Mouse (Mus musculus) heart, embryonic 16.5 days (tissue): ENCODE measurements around the gene Mag. TPM values are rescaled to one million over a fixed set of nuclear protein-coding genes. Genes with fewer than 3 reads are reported as not detected.
"Not testable (repeated sequence)": the region's sequence is repeated elsewhere in the genome, so short reads cannot be mapped to it uniquely, and the experiment has no call there.

Experiments
- ATAC-seq: fragments of 200-750 bp; cut with Nextera tagmentation; replicated peaks from 2 replicates; pipeline ENCODE4 v1.8.0; 2017; ENCODE audit warnings: moderate number of reproducible peaks; ENCODE audit not compliant: insufficient read depth, low FRiP score; ENCODE audit errors: extremely low read depth
- H3K27ac ChIP-seq: fragments of 300-500 bp; sonication (generic); 2 replicates; pipeline ENCODE4 v1.5.1; 2014; ENCODE audit warnings: mild to moderate bottlenecking, low read length, control low read depth, moderate library complexity
- H3K27me3 ChIP-seq: fragments of 300-500 bp; sonication (generic); 2 replicates; pipeline ENCODE4 v1.6.1; 2014; ENCODE audit warnings: low read length, mixed read lengths; ENCODE audit not compliant: control insufficient read depth, insufficient read depth
- H3K36me3 ChIP-seq: fragments of 300-500 bp; sonication (generic); 2 replicates; pipeline ENCODE4 v1.6.1; 2014; ENCODE audit not compliant: control insufficient read depth, insufficient read depth
- H3K4me1 ChIP-seq: fragments of 300-500 bp; sonication (generic); 2 replicates; pipeline ENCODE4 v1.6.1; 2014; ENCODE audit warnings: low read length, mixed read lengths; ENCODE audit not compliant: control insufficient read depth, insufficient read depth
- H3K4me2 ChIP-seq: fragments of 300-500 bp; sonication (generic); 2 replicates; pipeline ENCODE4 v1.6.1; 2014; ENCODE audit warnings: low read depth, mild to moderate bottlenecking, control low read depth, low read length
- H3K4me3 ChIP-seq: fragments of 300-500 bp; sonication (generic); 2 replicates; pipeline ENCODE4 v1.5.1; 2014; ENCODE audit warnings: mild to moderate bottlenecking, control low read depth, low read length
- H3K9ac ChIP-seq: fragments of 300-500 bp; sonication (generic); 2 replicates; pipeline ENCODE4 v1.6.1; 2014; ENCODE audit warnings: low read length, control low read depth
- H3K9me3 ChIP-seq: fragments of 300-500 bp; sonication (generic); replicated peaks from 2 replicates; pipeline ENCODE4 v1.6.1; 2016; ENCODE audit warnings: low read length; ENCODE audit not compliant: control insufficient read depth
- WGBS: fragments of 180-500 bp; shearing (Covaris S2); extraction: QIAGEN DNeasy Blood & Tissue Kit; methylation state at CpG from one replicate; pipeline ENCODE4 v1.1.7; 2014; 5-methylcytosine and 5-hydroxymethylcytosine counted together
- polyA plus RNA-seq: library from polyadenylated mRNA; unstranded; fragments of >200 nt; fragmentation: Nextera tagmentation; extraction: Ambion mirVana; gene quantifications from 2 replicates; pipeline ENCODE4 v1.2.1, GENCODE M21; 2015

Mag gene
- polyA plus RNA-seq, 1 experiment from 2014 or later: 0.24 TPM

DNA sequence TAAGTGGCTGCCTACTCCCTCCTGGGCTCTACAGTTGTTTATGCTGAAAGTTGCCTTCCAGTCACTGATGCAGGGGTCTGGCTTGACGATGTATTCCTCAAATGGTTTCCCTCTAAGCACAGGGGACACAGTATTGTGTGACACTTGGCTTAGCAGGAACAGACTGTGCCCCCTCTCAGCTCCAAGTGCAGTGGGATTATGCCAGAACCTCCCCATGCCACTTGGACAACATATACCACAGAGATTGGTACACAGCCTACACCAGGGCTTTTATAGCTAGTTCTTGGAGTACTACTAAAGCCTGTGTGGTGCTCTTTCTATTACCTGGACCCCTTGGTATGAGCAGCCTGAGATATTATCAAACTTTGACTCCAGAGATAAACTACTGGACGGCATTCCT is 30.0 kb upstream of the Mag start:
- ATAC-seq, H3K4me2 ChIP-seq, H3K27me3 ChIP-seq, H3K27ac ChIP-seq, H3K9me3 ChIP-seq, H3K4me3 ChIP-seq, H3K4me1 ChIP-seq, H3K36me3 ChIP-seq, H3K9ac ChIP-seq: not testable (repeated sequence)
- WGBS: 57% methylated on average over 2 of the region's 2 CpGs

DNA sequence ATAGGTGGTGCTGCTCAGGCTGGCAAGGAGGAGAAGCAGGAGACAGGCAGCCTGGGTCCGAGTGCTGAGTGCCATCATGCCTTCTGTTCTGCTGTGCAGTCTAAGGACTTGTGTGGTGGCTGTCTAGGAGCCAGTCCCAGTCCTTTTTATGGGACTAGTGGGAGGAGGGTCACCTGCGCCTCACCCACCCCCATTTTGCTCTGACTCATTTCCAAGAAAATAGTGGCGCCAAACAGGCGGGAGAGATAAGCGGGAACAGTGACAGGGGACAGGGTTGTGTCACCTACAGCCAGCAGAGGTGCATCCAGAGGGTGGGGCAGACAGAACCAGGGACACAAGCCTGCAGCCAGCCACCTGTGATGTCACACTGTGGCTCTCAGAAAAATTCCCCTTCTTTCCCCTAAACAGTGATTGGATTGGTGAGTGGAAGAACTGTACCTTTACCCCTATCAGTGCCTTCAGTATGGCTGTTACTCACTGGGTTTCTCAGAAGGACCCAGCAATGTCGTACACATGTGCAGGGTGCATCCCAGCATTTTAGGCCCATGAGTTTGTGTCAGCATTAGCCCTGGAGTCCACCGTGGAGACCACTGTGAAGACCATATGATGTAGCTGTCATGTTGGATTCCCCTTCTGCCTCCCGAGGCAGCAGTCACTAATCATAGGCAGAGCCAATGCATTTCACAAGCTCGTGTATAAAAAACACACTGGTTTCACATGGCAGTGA is 29.4 kb upstream of the Mag start, which contains the start of gene Hamp:
TSS of gene Hamp (minus strand) at position 124 of the 727 bp plus-strand sequence.
- Histone ChIP-seq H3K4me1 (no peaks in the 10 kb centered on the region), H3K36me3 (peaks cover 5% of the 10 kb centered on the region), H3K9ac (no peak within 1 kb of the TSS), H3K9me3 (no peaks in the 10 kb centered on the region), H3K4me2 (no peak within 1 kb of the TSS), H3K27me3 (no peaks in the 10 kb centered on the region), H3K27ac (no peak within 1 kb of the TSS), H3K4me3 (no peak within 1 kb of the TSS)
- 62% methylated on average over 9 of the region's 9 CpGs for WGBS
- no peak for ATAC-seq

DNA sequence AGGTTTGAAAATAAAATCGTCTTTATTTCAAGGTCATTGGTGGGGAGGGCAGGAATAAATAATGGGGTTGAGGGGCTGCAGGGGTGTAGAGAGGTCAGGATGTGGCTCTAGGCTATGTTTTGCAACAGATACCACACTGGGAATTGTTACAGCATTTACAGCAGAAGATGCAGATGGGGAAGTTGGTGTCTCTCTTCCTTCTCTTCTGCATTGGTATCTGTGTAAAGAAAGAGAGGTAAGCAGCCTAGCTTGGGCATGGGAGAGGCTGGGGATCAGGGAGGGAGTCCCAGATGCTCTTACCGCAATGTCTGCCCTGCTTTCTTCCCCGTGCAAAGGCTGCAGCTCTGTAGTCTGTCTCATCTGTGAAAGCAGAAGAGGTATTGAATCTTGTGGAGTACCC is 27.7 kb upstream of the Mag start:
- H3K27ac ChIP-seq, H3K9ac ChIP-seq, H3K36me3 ChIP-seq, H3K4me1 ChIP-seq, H3K4me3 ChIP-seq, ATAC-seq, H3K27me3 ChIP-seq, H3K9me3 ChIP-seq, H3K4me2 ChIP-seq: not testable (repeated sequence)
- 60% methylated on average over 2 of the region's 3 CpGs for WGBS

DNA sequence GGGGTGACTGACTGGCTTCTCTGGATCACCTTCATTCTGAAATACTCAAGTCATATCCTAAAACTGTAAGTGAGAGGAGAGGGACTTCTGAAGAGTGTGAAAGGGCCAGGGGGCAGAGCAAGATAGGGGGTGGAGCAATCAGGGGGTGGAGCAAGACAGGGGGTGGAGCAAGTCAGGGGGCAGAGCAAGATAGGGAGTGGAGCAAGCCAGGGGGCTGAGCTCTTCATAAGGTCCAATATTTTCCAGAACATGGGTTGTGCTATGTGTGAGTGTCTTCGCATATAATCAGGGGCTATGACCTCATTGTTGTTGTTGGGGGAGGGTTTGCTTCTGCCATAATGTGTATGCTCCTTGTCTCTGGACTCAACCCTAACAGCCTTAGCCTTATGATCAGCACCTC is 25.4 kb upstream of the Mag start:
- not testable (repeated sequence) for H3K4me2 ChIP-seq, H3K9me3 ChIP-seq, H3K36me3 ChIP-seq, H3K4me3 ChIP-seq, H3K4me1 ChIP-seq, H3K27me3 ChIP-seq, H3K9ac ChIP-seq, ATAC-seq, H3K27ac ChIP-seq
- WGBS: 57% methylated on average over 1 of the region's 1 CpGs

DNA sequence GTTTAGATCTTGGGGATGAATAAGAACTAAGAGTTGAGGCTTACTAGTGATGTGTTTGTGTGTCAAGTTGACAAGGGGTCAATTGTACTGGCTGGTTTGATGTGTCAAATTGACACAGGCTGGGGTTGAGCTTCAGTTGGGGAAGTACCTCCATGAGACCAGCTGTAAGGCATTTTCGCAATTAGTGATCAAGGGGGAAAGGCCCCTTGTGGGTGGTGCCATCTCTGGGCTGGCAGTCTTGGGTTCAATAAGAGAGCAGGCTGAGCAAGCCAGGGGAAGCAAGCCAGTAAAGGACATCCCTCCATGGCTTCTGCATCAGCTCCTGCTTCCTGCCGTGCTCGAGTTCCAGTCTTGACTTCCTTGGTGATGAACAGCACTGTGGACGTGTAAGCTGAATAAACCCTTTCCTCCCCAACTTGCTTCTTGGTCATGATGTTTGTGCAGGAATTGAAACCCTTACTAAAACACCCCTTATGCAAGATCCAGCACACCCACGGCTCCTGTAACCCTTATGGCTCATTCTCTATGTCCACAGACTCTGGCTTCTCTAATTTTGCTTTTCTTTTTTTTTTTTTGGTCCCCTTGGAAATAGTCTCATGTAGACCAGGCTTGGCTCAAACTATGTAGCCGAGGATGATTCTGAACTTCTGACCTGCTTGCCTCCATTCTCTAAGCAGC is 20.9 kb upstream of the Mag start:
- not testable (repeated sequence) for H3K4me1 ChIP-seq, H3K4me3 ChIP-seq, H3K9me3 ChIP-seq, H3K4me2 ChIP-seq, H3K9ac ChIP-seq, H3K36me3 ChIP-seq, H3K27ac ChIP-seq, ATAC-seq, H3K27me3 ChIP-seq
- 65% methylated on average over 6 of the region's 6 CpGs for WGBS

DNA sequence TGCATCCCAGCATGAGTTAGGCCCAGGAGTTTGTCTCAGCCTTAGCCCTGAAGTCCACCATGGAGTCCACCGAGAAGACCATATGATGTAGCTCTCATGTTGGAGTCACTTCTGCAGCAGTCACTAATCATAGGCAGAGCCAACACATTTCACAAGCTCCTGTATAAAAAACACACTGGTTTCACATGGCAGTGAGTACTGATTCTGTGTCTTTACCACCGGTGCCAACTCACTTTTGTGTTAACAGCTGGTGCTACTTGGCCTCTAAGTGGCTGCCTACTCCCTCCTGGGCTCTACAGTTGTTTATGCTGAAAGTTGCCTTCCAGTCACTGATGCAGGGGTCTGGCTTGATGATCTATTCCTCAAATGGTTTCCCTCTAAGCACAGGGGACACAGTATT is 9.9 kb upstream of the Mag start, which contains the start of gene Hamp2:
TSS of gene Hamp2 (minus strand) at position 101 of the 400 bp plus-strand sequence.
- not testable (repeated sequence) for ATAC-seq, H3K9ac ChIP-seq, H3K4me3 ChIP-seq, H3K27ac ChIP-seq, H3K4me2 ChIP-seq, H3K9me3 ChIP-seq, H3K36me3 ChIP-seq, H3K4me1 ChIP-seq, H3K27me3 ChIP-seq
- 62% methylated on average over 2 of the region's 2 CpGs for WGBS

DNA sequence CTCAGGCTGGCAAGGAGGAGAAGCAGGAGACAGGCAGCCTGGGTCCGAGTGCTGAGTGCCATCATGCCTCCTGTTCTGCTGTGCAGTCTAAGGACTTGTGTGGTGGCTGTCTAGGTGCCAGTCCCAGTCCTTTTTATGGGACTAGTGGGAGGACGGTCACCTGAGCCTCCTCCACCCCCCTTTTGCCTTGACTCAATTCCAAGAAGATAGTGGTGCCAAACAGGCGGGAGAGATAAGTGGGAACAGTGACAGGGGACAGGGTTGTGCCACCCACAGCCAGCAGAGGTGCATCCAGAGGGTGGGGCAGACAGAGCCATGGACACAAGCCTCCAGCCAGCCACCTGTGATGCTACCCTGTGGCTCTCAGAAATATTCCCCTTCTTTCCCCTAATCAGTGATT is 9.4 kb upstream of the Mag start:
- 42% methylated on average over 3 of the region's 3 CpGs for WGBS
- H3K27ac ChIP-seq: no peak overlapping the region
- no peak overlapping the region for H3K4me3 ChIP-seq
- H3K9me3 ChIP-seq: no peaks in the 10 kb centered on the region
- ATAC-seq: no peak
- no peaks in the 10 kb centered on the region for H3K36me3 ChIP-seq
- H3K4me2 ChIP-seq: no peak overlapping the region
- no peaks in the 10 kb centered on the region for H3K4me1 ChIP-seq
- no peak overlapping the region for H3K9ac ChIP-seq
- no peaks in the 10 kb centered on the region for H3K27me3 ChIP-seq

DNA sequence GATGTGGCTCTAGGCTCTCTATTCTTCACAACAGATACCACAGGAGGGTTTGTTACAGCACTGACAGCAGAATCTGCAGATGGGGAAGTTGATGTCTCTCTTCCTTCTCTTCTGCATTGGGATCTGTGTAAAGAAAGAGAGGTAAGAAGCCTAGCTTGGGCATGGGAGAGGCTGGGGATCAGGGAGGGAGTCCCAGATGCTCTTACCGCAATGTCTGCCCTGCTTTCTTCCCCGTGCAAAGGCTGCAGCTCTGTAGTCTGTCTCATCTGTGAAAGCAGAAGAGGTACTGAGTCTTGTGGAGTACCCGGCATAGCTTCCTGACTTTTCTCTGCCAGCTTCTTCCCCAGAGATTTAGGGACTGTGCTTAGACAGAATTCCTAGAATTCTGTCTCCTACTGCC is 7.8 kb upstream of the Mag start:
- not testable (repeated sequence) for ATAC-seq, H3K9me3 ChIP-seq, H3K27ac ChIP-seq, H3K4me1 ChIP-seq, H3K36me3 ChIP-seq, H3K9ac ChIP-seq, H3K4me2 ChIP-seq, H3K4me3 ChIP-seq, H3K27me3 ChIP-seq
- WGBS: 34% methylated on average over 3 of the region's 3 CpGs

DNA sequence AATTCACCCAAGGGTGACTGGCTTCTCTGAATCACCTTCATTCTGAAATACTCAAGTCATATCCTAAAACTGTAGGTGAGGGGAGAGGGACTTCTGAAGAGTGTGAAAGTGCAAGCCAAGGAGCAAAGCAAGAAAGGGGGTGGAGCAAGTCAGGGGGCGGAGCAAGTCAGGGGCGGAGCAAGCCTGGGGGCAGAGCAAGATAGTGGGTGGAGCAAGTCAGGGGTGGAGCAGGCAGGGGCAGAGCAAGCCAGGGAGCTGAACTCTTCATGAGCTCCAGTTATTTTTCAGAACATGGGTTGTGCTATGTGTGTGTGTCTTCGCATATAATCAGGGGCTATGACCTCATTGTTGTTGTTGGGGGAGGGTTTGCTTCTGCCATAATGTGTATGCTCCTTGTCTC is 5.5 kb upstream of the Mag start:
- no peak overlapping the region for H3K4me2 ChIP-seq
- no peak overlapping the region for H3K9ac ChIP-seq
- H3K27ac ChIP-seq: no peak overlapping the region
- no peaks in the 10 kb centered on the region for H3K9me3 ChIP-seq
- H3K36me3 ChIP-seq: no peaks in the 10 kb centered on the region
- H3K4me3 ChIP-seq: no peak overlapping the region
- ATAC-seq: no peak
- H3K4me1 ChIP-seq: no peaks in the 10 kb centered on the region
- 57% methylated on average over 3 of the region's 3 CpGs for WGBS
- H3K27me3 ChIP-seq: no peaks in the 10 kb centered on the region; the same call in 1 of the 2 replicates
